Mouse (Mus musculus): ENCODE measurements around the gene Dph3.

DNA sequence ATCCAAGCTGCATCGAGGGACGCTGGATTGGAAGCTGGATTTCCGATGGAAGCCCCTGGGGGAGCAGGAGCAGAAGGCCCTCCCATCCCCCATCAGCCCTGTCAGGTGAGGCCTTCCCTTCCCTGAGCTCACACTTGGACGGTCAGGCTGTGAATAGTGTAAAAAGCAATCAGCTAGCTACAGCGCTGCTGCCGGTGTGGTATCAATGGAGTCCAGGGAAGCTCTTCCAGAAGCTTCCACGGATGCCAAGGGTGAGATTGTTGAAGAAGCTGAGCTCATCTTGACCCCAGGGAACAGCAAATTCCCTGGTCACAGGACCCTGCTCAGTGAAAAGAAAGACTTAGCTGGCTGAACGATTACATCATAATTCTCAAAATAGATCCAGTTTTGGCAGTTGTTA, 39.2 kb downstream of the Dph3 start:
- no peak for TF ChIP-seq CTCF (conservative IDR thresholded peaks at IDR 0.05; ENCODE audit: low read length)
- no peak for TF ChIP-seq POU5F1 (IDR thresholded peaks at IDR 0.05; ENCODE audit: borderline replicate concordance, low read length)

Measured in E14TG2a.4 (cell line).